Mouse (Mus musculus): ENCODE data around the gene Selenon.

- TF ChIP-seq CTCF (IDR thresholded peaks at IDR 0.05; ENCODE audit: low read depth, low read length) (no peak), GATA1 (IDR thresholded peaks at IDR 0.05; ENCODE audit: borderline replicate concordance, low read length) (no peak), POLR2AphosphoS5 (IDR thresholded peaks at IDR 0.05; ENCODE audit: insufficient replicate concordance, low read depth, low read length) (no peak), TAL1 (conservative IDR thresholded peaks at IDR 0.05; ENCODE audit: low read depth, low read length) (no peak), GATA2 (IDR thresholded peaks at IDR 0.05; ENCODE audit: borderline replicate concordance, low read depth, low read length) (no peak)
Observed at GRCm38 (mm10) chr4:134488211-134488610, 63.8 kb downstream of the Selenon start.

All from G1E (cell line).